Mouse (Mus musculus): ENCODE measurements around the gene Chpf.

Gene Chpf

DNA sequence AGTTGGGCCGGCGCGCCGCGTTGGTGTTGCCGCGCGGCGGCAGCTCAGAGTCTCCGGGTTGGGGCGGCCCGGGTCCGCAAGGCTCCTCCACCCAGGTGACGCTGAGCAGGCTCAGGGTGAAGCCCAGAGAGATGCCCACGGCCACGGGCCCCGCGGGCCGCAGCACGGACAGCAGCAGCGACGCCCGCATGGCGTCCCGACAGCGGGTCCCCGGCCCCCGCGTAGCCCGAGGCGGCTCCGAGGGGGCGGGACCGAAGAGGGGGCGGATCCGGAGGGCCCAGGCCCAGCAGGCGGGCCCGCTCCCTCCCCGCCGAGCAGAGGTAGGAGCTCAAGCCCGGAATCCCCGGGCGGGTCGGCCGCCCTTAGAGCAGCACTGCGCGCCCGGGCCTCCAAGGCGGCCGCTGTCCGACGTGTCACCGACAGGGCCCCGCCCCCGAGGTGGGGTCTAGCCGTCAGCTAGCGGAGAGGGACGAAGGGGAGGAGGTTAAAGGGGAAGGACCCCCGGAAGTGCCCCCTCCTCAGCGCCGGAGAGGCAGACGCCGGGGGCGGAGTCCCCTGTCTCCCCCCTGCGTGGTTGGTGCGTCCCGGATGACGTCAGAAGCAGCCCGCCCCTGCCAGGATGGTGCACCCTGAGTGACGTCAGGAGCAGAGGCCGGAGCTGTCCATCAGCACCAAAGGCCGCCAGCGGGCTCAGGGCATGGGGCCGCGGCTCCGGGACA, at the start of gene Chpf, which contains the start of gene Tmem198:
Gene Chpf, minus strand, starts transcription at position 392 of the 719 bp plus-strand sequence.
Gene Tmem198, plus strand, starts transcription at position 617 of the 719 bp plus-strand sequence.
- peak; percentile 98 for DNase-seq (ENCODE audit: low spot score)

GRCm38 (mm10) chr1:75524679-75525078, 45.6 kb upstream of the Chpf start:
- no peak for DNase-seq (ENCODE audit: low spot score)

DNA sequence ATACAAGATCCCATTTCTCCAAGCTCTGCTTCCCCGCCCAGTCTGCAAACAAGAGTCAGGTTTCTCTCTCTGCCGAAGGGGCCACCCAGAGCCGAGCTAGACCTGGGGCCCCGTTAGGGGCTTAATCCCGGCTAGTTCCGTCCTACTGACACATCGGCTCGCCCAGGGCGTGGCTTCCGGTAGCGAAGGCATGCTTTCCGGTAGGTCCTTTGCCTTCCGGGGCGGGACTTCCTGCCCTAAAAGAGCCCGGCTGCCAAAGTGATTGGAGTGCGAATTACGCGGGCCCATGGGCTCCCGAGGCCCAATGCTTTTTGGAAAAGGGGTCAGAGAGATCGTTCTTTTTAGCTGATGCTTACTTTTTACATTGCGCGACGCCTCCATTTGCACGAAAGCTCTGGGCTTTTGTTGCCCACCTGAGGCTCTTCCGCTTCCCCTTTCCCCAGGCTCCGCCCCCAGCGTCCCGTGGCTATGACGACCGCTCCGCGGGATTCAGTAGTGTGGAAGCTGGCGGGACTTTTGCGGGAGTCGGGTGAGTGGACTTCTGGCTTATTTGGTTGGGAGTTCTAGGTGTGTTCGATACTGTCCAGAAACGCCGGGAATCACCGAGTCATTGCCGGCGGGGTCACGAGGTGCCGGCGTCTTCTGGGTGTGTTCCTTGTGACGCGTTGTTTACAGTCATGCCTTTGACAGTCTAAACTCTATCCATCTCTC, 42.4 kb upstream of the Chpf start, which contains the start of gene Stk11ip:
Gene Stk11ip, plus strand, starts transcription at position 209 of the 711 bp plus-strand sequence.
- peak; percentile 98 for DNase-seq (ENCODE audit: low spot score)

DNA sequence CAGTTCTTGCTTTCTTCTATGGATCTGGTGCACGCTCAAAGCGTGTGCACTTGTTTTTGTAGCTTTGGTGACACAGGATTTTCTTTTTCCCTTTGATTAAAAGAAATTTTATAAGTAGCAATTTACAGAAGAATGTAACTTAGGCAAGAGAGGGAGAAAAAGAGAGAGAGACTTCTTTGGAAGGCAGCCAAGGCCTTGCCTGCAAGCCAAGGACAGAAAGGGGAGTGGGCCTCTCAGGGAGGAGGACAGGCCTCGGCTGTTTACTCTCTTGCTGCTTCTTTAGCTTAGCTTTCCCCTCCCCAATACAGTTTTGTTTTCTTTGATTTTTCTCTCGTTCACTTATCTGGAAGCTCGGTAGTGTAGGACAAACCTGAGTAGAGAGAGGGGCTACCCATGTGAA, 40.5 kb upstream of the Chpf start:
- peak; percentile 68 for DNase-seq (ENCODE audit: low spot score)

GRCm38 (mm10) chr1:75518427-75518826, 39.3 kb upstream of the Chpf start:
- DNase-seq (ENCODE audit: low spot score): no peak

- no peak for DNase-seq (ENCODE audit: low spot score)
Measured at GRCm38 (mm10) chr1:75517984-75518383, 38.9 kb upstream of the Chpf start.

DNA sequence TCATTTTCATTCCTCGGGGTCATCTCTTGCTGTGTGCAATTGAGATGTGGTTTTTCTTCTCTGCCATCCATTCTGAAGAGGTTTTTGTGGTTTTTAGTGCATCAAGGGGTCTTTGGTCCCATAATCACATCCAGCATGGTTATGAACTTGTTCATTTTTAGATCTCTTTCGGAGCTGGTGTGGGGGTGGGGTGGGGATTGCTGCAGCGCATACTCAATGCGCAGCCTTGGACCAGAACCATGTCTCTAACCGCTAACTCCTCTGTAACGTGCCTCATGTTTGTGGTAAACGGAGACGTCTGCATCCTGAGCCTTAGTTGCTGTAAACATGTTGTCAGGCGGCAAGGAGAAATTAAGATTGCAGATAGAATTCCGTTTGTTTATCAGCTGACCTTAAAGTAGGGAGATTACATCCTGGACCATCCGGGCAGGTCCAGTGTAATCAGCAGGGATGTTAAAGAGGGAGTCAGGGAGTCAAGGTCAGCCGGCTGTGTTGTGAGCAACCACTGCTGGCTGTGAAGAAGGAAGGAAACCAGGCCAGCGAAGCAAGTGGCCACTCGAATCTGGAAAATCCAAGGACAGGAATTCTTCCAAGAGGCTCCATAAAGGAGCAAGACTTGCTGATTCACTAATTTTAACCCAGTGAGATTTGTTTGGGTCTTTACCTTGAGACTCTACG, 37.7 kb upstream of the Chpf start:
- no peak for DNase-seq (ENCODE audit: low spot score)

DNA sequence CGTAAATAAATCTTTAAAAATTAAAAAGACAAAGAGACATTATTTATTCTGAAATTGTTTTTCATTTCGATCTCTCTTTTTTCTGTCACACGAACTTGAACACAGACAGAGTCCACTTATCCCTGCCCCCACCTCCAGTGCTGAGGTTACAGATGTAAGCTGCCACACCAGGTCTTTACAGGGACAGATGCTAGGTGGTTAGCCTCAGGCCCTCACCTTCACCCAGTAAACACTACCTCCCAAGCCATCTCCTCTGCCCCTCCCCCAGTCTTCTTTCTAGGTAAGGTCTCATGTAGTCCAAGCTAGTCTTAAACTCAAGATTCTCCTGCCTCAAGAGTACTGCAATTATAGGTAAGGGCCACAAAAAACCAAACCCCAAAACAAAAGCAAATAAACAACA, 33.4 kb upstream of the Chpf start:
- no peak for DNase-seq (ENCODE audit: low spot score)

- DNase-seq (ENCODE audit: low spot score): peak; percentile 42
Measured at GRCm38 (mm10) chr1:75511437-75512210, 32.5 kb upstream of the Chpf start.

- no peak for DNase-seq (ENCODE audit: low spot score)
Measured at GRCm38 (mm10) chr1:75510154-75510553, 31.0 kb upstream of the Chpf start.

DNA sequence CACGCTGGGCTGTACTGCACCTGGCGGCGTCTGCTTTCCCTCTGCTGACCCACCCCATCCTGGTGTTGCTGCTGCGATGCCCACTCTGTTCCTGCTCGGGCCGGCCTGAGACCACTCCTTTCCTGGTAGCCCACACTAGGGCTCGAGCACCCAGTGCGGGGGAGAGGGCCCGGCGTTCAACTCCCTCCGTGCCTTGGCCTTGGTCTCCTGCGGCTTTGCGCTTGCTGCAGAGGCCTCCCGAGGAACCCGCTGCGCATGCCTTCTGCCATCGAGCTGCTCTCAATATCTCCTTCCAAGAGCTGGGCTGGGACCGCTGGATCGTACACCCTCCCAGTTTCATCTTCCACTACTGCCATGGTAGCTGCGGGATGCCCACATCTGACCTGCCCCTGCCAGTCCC, 30.5 kb upstream of the Chpf start:
- no peak for DNase-seq (ENCODE audit: low spot score)

- no peak for DNase-seq (ENCODE audit: low spot score)
Measured at GRCm38 (mm10) chr1:75507006-75507405, 27.9 kb upstream of the Chpf start, which contains the start of gene Inha. TSS of gene Inha (plus strand) at chr1:75507077.

- peak; percentile 88 for DNase-seq (ENCODE audit: low spot score)
Measured at GRCm38 (mm10) chr1:75505956-75506831, 27.1 kb upstream of the Chpf start, which contains the start of gene Obsl1. TSS of gene Obsl1 (minus strand) at chr1:75506452.

DNA sequence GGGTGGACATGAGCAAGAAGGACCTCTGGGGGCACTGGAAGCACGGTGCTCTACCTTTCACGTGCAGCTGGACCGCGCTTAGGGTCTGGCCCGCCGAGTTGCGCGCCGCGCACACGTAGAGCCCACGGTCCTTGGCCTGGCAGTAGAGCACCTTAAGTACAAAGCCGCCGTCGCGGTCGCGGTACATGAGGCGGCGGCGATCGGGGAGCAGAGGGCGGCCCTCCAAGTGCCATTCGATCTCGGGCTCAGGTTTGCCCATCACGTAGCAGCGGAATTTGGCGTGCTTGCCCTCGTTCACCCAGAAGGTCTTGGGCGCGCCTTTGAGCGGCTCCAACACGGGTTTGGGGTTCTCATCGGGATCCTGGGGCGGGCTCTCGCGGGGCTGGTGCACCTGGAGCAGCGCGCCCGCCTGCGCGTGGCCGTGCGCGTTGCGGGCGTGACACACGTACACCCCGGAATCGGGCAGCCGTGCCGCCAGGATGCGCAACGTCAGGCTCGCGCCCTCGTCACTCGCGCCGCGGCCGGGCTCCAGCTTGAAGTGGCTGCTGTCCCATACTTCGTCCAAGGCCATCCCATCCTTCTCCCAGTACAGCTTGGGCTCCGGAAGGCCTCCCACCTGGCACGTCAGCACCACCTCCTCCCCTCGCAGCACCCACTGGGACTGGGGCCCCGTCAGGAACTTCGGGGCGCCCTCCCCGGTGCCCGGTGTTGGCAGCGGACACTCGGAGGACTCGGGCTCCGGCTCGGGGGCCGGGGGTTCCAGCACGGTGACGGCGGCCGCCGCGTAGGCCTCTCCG, 26.2 kb upstream of the Chpf start:
- DNase-seq (ENCODE audit: low spot score): peak; percentile 66

GRCm38 (mm10) chr1:75504256-75505045, 25.3 kb upstream of the Chpf start:
- peak; percentile 65 for DNase-seq (ENCODE audit: low spot score)

GRCm38 (mm10) chr1:75503651-75503980, 24.5 kb upstream of the Chpf start:
- DNase-seq (ENCODE audit: low spot score): no peak

DNA sequence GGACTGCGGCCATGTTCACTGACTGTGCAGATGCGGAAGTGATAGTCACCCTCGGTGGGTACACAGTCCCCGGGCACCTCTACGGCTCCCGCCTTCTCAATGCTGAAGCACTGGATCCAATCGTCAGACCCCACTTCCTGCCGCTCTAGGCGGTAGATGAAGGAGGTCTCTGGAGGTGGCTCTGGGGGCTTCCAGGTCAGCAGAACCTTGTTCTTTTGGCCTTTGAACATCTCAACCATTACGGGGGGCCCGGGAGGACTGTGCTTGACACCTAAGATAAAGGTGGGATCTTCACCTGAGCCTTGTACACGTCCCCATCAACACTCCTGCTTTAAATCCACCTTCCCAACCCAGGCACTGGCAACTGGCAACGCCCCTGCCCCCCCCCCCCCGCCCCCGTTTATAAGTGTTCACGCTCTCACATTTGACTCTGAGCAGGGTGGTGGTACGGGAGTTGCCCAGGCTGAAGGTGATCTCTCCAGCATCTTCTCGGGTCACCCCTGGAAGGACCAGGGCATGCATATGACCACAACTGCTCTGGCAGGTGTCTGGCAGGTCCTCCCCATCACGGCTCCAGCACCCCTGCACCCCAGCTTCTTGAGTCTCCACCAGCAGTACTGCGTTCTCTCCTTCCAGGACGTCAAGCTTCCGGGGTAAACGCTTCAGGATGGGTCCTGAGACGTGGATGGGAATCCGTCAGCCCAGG, 24.0 kb upstream of the Chpf start:
- DNase-seq (ENCODE audit: low spot score): no peak

GRCm38 (mm10) chr1:75501905-75502304, 22.8 kb upstream of the Chpf start:
- no peak for DNase-seq (ENCODE audit: low spot score)

- no peak for DNase-seq (ENCODE audit: low spot score)
Measured at GRCm38 (mm10) chr1:75499441-75499840, 20.3 kb upstream of the Chpf start.
